Mouse (Mus musculus) central nervous system, embryonic 18 days (tissue): ENCODE data around the gene Abca17. TPM values are rescaled to one million over a fixed set of nuclear protein-coding genes. Genes with fewer than 3 reads are reported as not detected.

Experiments used
- polyA plus RNA-seq: library from polyadenylated mRNA; depleted of rRNA; stranded (reverse); fragments of >200 nt; gene quantifications from 2 replicates; pipeline ENCODE4 v1.2.3, GENCODE M21; 2012; rRNA removed

The Abca17 gene
- polyA plus RNA-seq: 1.2 TPM in 2 replicates

DNA sequence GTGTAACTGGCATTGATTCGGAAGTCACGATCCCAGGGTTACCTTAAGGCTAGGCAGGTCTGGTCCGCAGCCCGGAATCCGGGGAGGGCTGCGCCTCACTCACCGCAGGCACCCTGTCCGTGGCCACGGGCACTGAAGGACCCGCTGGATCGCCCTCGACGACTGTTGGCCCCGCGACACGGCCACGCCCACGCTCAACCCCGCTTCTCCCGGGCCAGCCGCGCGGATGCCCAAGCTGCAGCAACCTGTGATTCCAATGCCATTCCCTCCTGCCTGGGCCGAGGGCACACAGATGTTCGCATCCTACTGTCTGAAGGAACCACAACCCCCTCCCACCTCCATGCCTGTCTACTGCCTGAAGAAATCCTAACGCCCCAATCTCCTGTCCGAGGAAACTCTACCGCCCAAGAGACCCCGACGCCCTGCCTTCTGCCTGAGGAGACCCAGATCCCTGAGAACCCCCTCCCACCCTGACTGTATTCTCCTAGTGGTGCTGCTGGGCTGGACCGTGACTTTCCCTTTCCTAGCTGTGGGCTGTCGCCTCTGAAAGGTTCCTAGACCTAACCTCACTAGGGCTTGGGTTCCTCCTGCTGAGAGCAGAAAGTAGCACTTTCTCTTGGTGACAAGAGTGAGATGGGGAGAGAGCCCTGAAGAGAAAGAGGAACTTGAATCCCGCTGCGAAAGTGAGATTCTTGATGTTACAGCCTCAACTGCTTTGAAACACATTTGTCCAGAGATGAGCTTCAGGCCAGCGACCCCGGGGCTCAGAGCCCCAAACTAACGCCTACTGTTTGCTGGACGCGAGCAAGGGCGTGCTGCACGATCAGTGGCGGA, at the start of gene Abca17:
TSS of gene Abca17 (minus strand) at position 143 of the 834 bp plus-strand sequence.

DNA sequence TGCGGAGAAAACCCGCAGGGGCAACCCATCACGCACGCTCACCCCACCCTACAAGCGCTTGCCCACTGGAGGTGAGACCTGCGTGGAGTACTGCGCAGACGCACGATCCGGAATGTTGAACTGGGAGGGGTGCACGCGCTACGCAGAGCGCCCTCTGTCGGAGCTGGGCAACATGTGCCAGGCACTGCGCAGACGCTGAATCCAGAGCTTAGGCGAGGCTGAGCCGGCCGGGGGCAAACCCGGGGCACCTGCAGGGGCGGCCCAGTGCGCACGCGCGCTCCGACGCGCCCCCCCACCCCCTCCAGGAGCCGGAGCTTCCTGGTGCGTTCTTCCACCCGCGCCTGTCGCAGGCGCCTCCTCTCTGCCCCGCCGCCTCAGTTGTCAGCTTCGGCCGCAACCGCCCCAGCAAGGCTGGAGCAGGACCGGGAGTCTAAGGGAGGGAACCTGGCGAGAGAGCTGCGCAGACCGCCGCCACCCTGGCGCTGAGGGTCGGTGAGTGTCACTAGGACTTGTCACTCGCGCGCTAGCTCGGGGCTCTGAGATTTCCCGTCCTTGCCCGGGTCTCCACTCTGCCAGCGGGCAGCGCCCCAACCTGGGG, 991 bp upstream of the Abca17 start, which contains the start of gene Abca3:
TSS of gene Abca3 (plus strand) at position 191 of the 598 bp plus-strand sequence.

DNA sequence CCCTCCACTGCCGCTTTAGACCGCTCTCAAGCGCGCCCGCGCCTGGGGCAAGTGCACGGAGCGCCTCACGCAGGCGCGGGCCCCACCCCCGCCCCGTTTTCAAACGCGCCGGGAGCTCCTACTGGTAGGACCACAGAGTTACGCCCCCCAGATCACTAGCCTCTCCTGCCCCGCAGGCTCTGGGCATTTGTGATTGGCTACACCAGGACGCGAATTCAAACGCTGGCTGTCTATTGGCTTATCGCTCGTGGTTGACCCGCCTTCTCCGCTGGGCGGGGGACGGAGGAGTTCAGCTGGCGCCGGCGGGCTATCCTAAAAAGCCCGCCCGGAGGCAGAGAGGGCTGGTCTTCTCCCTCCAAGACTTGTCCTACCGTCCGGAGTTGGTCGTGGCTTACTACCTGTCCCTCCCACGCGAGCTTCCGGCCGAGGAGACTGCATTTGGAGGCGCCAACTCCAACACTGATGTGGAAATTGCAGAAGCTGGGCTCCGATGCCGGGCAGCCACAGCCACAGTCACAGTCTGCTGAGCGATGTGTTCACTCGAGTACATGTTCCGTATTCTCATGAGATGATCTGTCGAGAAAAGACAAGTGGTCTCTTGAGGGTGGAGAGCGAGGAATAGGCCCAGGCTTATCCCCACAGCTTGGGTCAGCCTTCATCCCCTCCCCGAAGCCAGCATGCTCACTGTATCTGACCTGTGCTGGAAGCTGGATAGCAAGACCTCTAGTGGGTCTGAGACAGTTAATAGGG, 99.4 kb downstream of the Abca17 start, which contains the start of gene Ccnf:
TSS of gene Ccnf (minus strand) at position 165 of the 750 bp plus-strand sequence.

DNA sequence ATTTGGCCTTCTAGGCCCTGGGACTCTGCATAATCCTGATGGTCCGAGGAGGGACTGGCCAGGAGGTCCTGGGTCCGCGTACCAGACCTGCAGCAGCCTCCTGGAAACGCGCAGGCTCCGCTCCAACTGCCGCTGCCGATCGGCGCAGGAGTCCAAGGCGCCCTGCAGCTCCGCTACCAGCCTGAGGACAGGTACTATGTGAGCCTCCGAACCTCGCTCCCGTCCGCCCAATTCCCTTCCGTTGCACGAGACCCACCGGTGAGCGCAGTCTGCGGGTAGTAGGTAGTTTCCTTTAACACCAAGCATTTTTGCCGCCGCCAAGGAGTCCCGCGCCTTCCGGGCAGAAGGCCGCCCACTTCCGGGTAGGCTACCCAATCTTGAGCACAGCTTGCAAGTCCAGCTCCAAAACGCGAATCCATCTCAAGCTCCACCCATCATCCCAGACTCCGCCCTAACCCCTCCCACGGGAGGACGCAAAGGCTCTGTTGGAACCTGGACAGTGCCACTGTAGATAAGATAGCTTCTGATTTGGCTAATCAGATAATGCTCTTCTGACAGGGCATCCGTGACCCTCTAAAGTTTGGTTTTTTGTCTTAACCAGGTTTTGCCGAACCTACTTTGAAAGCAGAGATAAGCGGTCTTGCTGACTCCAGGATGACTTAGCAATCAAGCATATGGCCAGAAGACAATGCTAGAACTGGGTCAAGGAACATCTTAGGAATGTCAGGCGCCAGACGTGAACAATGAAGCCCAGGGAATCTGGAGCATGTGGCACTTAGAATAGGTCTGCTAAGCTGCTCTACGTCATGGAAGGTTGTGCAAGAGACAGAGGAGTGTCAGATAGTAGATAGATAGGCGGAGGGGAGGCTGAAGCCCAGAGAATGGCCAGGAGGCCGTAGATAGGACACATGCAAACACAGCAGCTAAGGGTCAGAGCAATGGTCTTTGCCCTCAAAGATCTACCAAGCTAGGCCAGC, 130.1 kb downstream of the Abca17 start, which contains the start of gene Tedc2:
TSS of gene Tedc2 (minus strand) at position 417 of the 977 bp plus-strand sequence.

Other genes starting within 250 kb of the Abca17 start
- gene Pdpk1, start 200.1 kb downstream of the Abca17 start, polyA plus RNA-seq: 28.3 and 29.4 TPM in 2 replicates
- gene Amdhd2, start 187.3 kb downstream of the Abca17 start, polyA plus RNA-seq: 28.0 and 29.8 TPM in 2 replicates
- gene Atp6v0c, start 181.4 kb downstream of the Abca17 start, polyA plus RNA-seq: 1,667 and 1,726 TPM in 2 replicates
- gene Tbc1d24, start 145.5 kb downstream of the Abca17 start, polyA plus RNA-seq: 79.0 and 83.0 TPM in 2 replicates
- gene Ntn3, start 141.5 kb downstream of the Abca17 start, polyA plus RNA-seq: 9.5 and 9.8 TPM in 2 replicates
- 22.1 and 22.9 TPM in 2 replicates for gene Tedc2, start 130.2 kb downstream of the Abca17 start, polyA plus RNA-seq
- gene Ccnf, start 99.6 kb downstream of the Abca17 start, polyA plus RNA-seq: 9.5 and 10.0 TPM in 2 replicates
- 51.3 and 52.5 TPM in 2 replicates for gene Abca3, start 882 bp upstream of the Abca17 start, polyA plus RNA-seq
- gene Rnps1, start 63.5 kb upstream of the Abca17 start, polyA plus RNA-seq: 342 and 369 TPM in 2 replicates
- 21.5 and 23.7 TPM in 2 replicates for gene Eci1, start 75.6 kb upstream of the Abca17 start, polyA plus RNA-seq
- gene Dnase1l2, start 92.0 kb upstream of the Abca17 start, polyA plus RNA-seq: 31.0 and 36.4 TPM in 2 replicates
- 80.4 and 89.3 TPM in 2 replicates for gene E4f1, start 119.2 kb upstream of the Abca17 start, polyA plus RNA-seq
- gene Pgp, start 119.3 kb upstream of the Abca17 start, polyA plus RNA-seq: 51.9 and 56.2 TPM in 2 replicates
- 0.67 and 1.4 TPM in 2 replicates for gene Bricd5, start 122.8 kb upstream of the Abca17 start, polyA plus RNA-seq
- gene Mlst8, start 128.0 kb upstream of the Abca17 start, polyA plus RNA-seq: 40.6 TPM in 2 replicates
- gene Caskin1, start 137.5 kb upstream of the Abca17 start, polyA plus RNA-seq: 109 and 125 TPM in 2 replicates
- 317 and 344 TPM in 2 replicates for gene Traf7, start 176.9 kb upstream of the Abca17 start, polyA plus RNA-seq
- gene Rab26, start 183.1 kb upstream of the Abca17 start, polyA plus RNA-seq: 14.9 and 17.8 TPM in 2 replicates
- 72.1 and 73.5 TPM in 2 replicates for gene Pkd1, start 198.8 kb upstream of the Abca17 start, polyA plus RNA-seq